Mouse (Mus musculus): Measurements from ENCODE around the gene Lsm4. TPM values are rescaled to one million over a fixed set of nuclear protein-coding genes. Genes with fewer than 3 reads are reported as not detected.

Lsm4 gene
- 81.6 TPM for polyA plus RNA-seq (2014; fragmentation: Illumina TruSeq; extraction: RNeasy Lipid Tissue Mini Kit (QIAGEN cat#74804); ENCODE audit: insufficient read depth, low read depth, low replicate concordance)

GRCm38 (mm10) chr8:70673079-70673856, at the start of gene Lsm4:
TSS of gene Lsm4 (plus strand) at chr8:70673248.

GRCm38 (mm10) chr8:70632346-70632892, 40.6 kb upstream of the Lsm4 start, which contains the start of gene Gdf15:
TSS of gene Gdf15 (minus strand) at chr8:70632456.

GRCm38 (mm10) chr8:70660273-70660725, 12.7 kb upstream of the Lsm4 start, which contains the start of gene Pgpep1:
TSS of gene Pgpep1 (minus strand) at chr8:70660388.

GRCm38 (mm10) chr8:70698310-70699109, 25.5 kb downstream of the Lsm4 start, which contains the start of gene Jund:
TSS of gene Jund (plus strand) at chr8:70698949.

GRCm38 (mm10) chr8:70703287-70703686, 30.2 kb downstream of the Lsm4 start, which contains the start of gene Iqcn:
TSS of gene Iqcn (plus strand) at chr8:70703457.

GRCm38 (mm10) chr8:70718297-70718696, 45.2 kb downstream of the Lsm4 start, which contains the start of gene Gm3336:
TSS of gene Gm3336 (plus strand) at chr8:70718543.

GRCm38 (mm10) chr8:70723486-70724210, 50.6 kb downstream of the Lsm4 start, which contains the start of gene Pde4c:
TSS of gene Pde4c (plus strand) at chr8:70723720.

Other genes starting within 250 kb of the Lsm4 start
- 3.0 TPM for gene Crtc1, start 233.7 kb upstream of the Lsm4 start, polyA plus RNA-seq (2014; fragmentation: Illumina TruSeq; extraction: RNeasy Lipid Tissue Mini Kit (QIAGEN cat#74804); ENCODE audit: insufficient read depth, low read depth, low replicate concordance)
- gene Klhl26, start 196.3 kb upstream of the Lsm4 start, polyA plus RNA-seq (2014; fragmentation: Illumina TruSeq; extraction: RNeasy Lipid Tissue Mini Kit (QIAGEN cat#74804); ENCODE audit: insufficient read depth, low read depth, low replicate concordance), result 10.1 TPM
- 7.8 TPM for gene Tmem59l, start 185.9 kb upstream of the Lsm4 start, polyA plus RNA-seq (2014; fragmentation: Illumina TruSeq; extraction: RNeasy Lipid Tissue Mini Kit (QIAGEN cat#74804); ENCODE audit: insufficient read depth, low read depth, low replicate concordance)
- gene Crlf1, start 180.1 kb upstream of the Lsm4 start, polyA plus RNA-seq (2014; fragmentation: Illumina TruSeq; extraction: RNeasy Lipid Tissue Mini Kit (QIAGEN cat#74804); ENCODE audit: insufficient read depth, low read depth, low replicate concordance), result 13.8 TPM
- gene Rex1bd, start 166.5 kb upstream of the Lsm4 start, polyA plus RNA-seq (2014; fragmentation: Illumina TruSeq; extraction: RNeasy Lipid Tissue Mini Kit (QIAGEN cat#74804); ENCODE audit: insufficient read depth, low read depth, low replicate concordance), result 98.1 TPM
- gene Uba52, start 162.4 kb upstream of the Lsm4 start, polyA plus RNA-seq (2014; fragmentation: Illumina TruSeq; extraction: RNeasy Lipid Tissue Mini Kit (QIAGEN cat#74804); ENCODE audit: insufficient read depth, low read depth, low replicate concordance), result 1,654 TPM
- 190 TPM for gene Fkbp8, start 145.5 kb upstream of the Lsm4 start, polyA plus RNA-seq (2014; fragmentation: Illumina TruSeq; extraction: RNeasy Lipid Tissue Mini Kit (QIAGEN cat#74804); ENCODE audit: insufficient read depth, low read depth, low replicate concordance)
- 48.0 TPM for gene Kxd1, start 145.3 kb upstream of the Lsm4 start, polyA plus RNA-seq (2014; fragmentation: Illumina TruSeq; extraction: RNeasy Lipid Tissue Mini Kit (QIAGEN cat#74804); ENCODE audit: insufficient read depth, low read depth, low replicate concordance)
- gene Ell, start 133.8 kb upstream of the Lsm4 start, polyA plus RNA-seq (2014; fragmentation: Illumina TruSeq; extraction: RNeasy Lipid Tissue Mini Kit (QIAGEN cat#74804); ENCODE audit: insufficient read depth, low read depth, low replicate concordance), result 9.7 TPM
- 26.4 TPM for gene Isyna1, start 78.9 kb upstream of the Lsm4 start, polyA plus RNA-seq (2014; fragmentation: Illumina TruSeq; extraction: RNeasy Lipid Tissue Mini Kit (QIAGEN cat#74804); ENCODE audit: insufficient read depth, low read depth, low replicate concordance)
- gene Ssbp4, start 64.4 kb upstream of the Lsm4 start, polyA plus RNA-seq (2014; fragmentation: Illumina TruSeq; extraction: RNeasy Lipid Tissue Mini Kit (QIAGEN cat#74804); ENCODE audit: insufficient read depth, low read depth, low replicate concordance), result 54.0 TPM
- gene Lrrc25, start 57.1 kb upstream of the Lsm4 start, polyA plus RNA-seq (2014; fragmentation: Illumina TruSeq; extraction: RNeasy Lipid Tissue Mini Kit (QIAGEN cat#74804); ENCODE audit: insufficient read depth, low read depth, low replicate concordance), result 6.2 TPM
- 1.6 TPM for gene Gdf15, start 40.8 kb upstream of the Lsm4 start, polyA plus RNA-seq (2014; fragmentation: Illumina TruSeq; extraction: RNeasy Lipid Tissue Mini Kit (QIAGEN cat#74804); ENCODE audit: insufficient read depth, low read depth, low replicate concordance)
- gene Pgpep1, start 12.9 kb upstream of the Lsm4 start, polyA plus RNA-seq (2014; fragmentation: Illumina TruSeq; extraction: RNeasy Lipid Tissue Mini Kit (QIAGEN cat#74804); ENCODE audit: insufficient read depth, low read depth, low replicate concordance), result 17.7 TPM
- 145 TPM for gene Jund, start 25.7 kb downstream of the Lsm4 start, polyA plus RNA-seq (2014; fragmentation: Illumina TruSeq; extraction: RNeasy Lipid Tissue Mini Kit (QIAGEN cat#74804); ENCODE audit: insufficient read depth, low read depth, low replicate concordance)
- gene Iqcn, start 30.2 kb downstream of the Lsm4 start, polyA plus RNA-seq (2014; fragmentation: Illumina TruSeq; extraction: RNeasy Lipid Tissue Mini Kit (QIAGEN cat#74804); ENCODE audit: insufficient read depth, low read depth, low replicate concordance), result not detected
- 0.66 TPM for gene Gm3336, start 45.3 kb downstream of the Lsm4 start, polyA plus RNA-seq (2014; fragmentation: Illumina TruSeq; extraction: RNeasy Lipid Tissue Mini Kit (QIAGEN cat#74804); ENCODE audit: insufficient read depth, low read depth, low replicate concordance)
- gene Pde4c, start 50.5 kb downstream of the Lsm4 start, polyA plus RNA-seq (2014; fragmentation: Illumina TruSeq; extraction: RNeasy Lipid Tissue Mini Kit (QIAGEN cat#74804); ENCODE audit: insufficient read depth, low read depth, low replicate concordance), result 1.1 TPM
- gene Rab3a, start 81.4 kb downstream of the Lsm4 start, polyA plus RNA-seq (2014; fragmentation: Illumina TruSeq; extraction: RNeasy Lipid Tissue Mini Kit (QIAGEN cat#74804); ENCODE audit: insufficient read depth, low read depth, low replicate concordance), result 18.7 TPM
- 36.9 TPM for gene Mpv17l2, start 87.7 kb downstream of the Lsm4 start, polyA plus RNA-seq (2014; fragmentation: Illumina TruSeq; extraction: RNeasy Lipid Tissue Mini Kit (QIAGEN cat#74804); ENCODE audit: insufficient read depth, low read depth, low replicate concordance)
- gene Pik3r2, start 103.5 kb downstream of the Lsm4 start, polyA plus RNA-seq (2014; fragmentation: Illumina TruSeq; extraction: RNeasy Lipid Tissue Mini Kit (QIAGEN cat#74804); ENCODE audit: insufficient read depth, low read depth, low replicate concordance), result 14.8 TPM
- gene Mast3, start 131.8 kb downstream of the Lsm4 start, polyA plus RNA-seq (2014; fragmentation: Illumina TruSeq; extraction: RNeasy Lipid Tissue Mini Kit (QIAGEN cat#74804); ENCODE audit: insufficient read depth, low read depth, low replicate concordance), result 9.9 TPM
- gene Il12rb1, start 135.2 kb downstream of the Lsm4 start, polyA plus RNA-seq (2014; fragmentation: Illumina TruSeq; extraction: RNeasy Lipid Tissue Mini Kit (QIAGEN cat#74804); ENCODE audit: insufficient read depth, low read depth, low replicate concordance), result 0.71 TPM
- 10.2 TPM for gene Arrdc2, start 166.5 kb downstream of the Lsm4 start, polyA plus RNA-seq (2014; fragmentation: Illumina TruSeq; extraction: RNeasy Lipid Tissue Mini Kit (QIAGEN cat#74804); ENCODE audit: insufficient read depth, low read depth, low replicate concordance)
- 1.1 TPM for gene Kcnn1, start 190.0 kb downstream of the Lsm4 start, polyA plus RNA-seq (2014; fragmentation: Illumina TruSeq; extraction: RNeasy Lipid Tissue Mini Kit (QIAGEN cat#74804); ENCODE audit: insufficient read depth, low read depth, low replicate concordance)
- 49.2 TPM for gene Ccdc124, start 200.7 kb downstream of the Lsm4 start, polyA plus RNA-seq (2014; fragmentation: Illumina TruSeq; extraction: RNeasy Lipid Tissue Mini Kit (QIAGEN cat#74804); ENCODE audit: insufficient read depth, low read depth, low replicate concordance)
- 0.24 TPM for gene Slc5a5, start 219.5 kb downstream of the Lsm4 start, polyA plus RNA-seq (2014; fragmentation: Illumina TruSeq; extraction: RNeasy Lipid Tissue Mini Kit (QIAGEN cat#74804); ENCODE audit: insufficient read depth, low read depth, low replicate concordance)
- gene Rpl18a, start 224.2 kb downstream of the Lsm4 start, polyA plus RNA-seq (2014; fragmentation: Illumina TruSeq; extraction: RNeasy Lipid Tissue Mini Kit (QIAGEN cat#74804); ENCODE audit: insufficient read depth, low read depth, low replicate concordance), result 2,851 TPM
- 9.3 TPM for gene Map1s, start 232.7 kb downstream of the Lsm4 start, polyA plus RNA-seq (2014; fragmentation: Illumina TruSeq; extraction: RNeasy Lipid Tissue Mini Kit (QIAGEN cat#74804); ENCODE audit: insufficient read depth, low read depth, low replicate concordance)